Mouse (Mus musculus): Measurements from ENCODE around the gene Ano1. TPM values are rescaled to one million over a fixed set of nuclear protein-coding genes. Genes with fewer than 3 reads are reported as not detected.

Gene Ano1
- polyA plus RNA-seq, 1 experiment from 2014 or later = 6.0 TPM

GRCm38 (mm10) chr7:144539146-144539545 is 212.6 kb downstream of the Ano1 start:
- DNase-seq (ENCODE audit: low spot score) (no peak), ATAC-seq (no peak)
- H3K4me3 ChIP-seq (ENCODE audit: low read depth, low read length) = no peak overlapping the region
- H3K4me2 ChIP-seq (ENCODE audit: low read length) = no peak overlapping the region
- no peaks in the 10 kb centered on the region for H3K9me3 ChIP-seq (replicated peaks; ENCODE audit: control insufficient read depth, low read length)
- no peaks in the 10 kb centered on the region; the same call in 1 of the 2 replicates for H3K36me3 ChIP-seq (ENCODE audit: control insufficient read depth, insufficient read depth, low read length)
- 69% methylated on average over 2 of the region's 2 CpGs for WGBS
- H3K9ac ChIP-seq (ENCODE audit: low read length) = no peak overlapping the region
- H3K27me3 ChIP-seq (replicated peaks; ENCODE audit: control insufficient read depth, insufficient read depth, low read length) = no peaks in the 10 kb centered on the region
- no peak overlapping the region for H3K27ac ChIP-seq (ENCODE audit: low read depth, low read length)
- H3K4me1 ChIP-seq (ENCODE audit: control insufficient read depth, insufficient read depth, low read length) = 0 out of 2 replicates have a peak, but pooled peaks cover 2% of the 10 kb centered on the region

Other genes starting within 250 kb of the Ano1 start
- 23.0 and 30.5 TPM in 2 replicates for gene Ppfia1, start 198.2 kb downstream of the Ano1 start, polyA plus RNA-seq (2014; fragmentation: Nextera tagmentation; extraction: Ambion mirVana)
- 6.7 and 7.2 TPM in 2 replicates for gene Fadd, start 169.5 kb downstream of the Ano1 start, polyA plus RNA-seq (2014; fragmentation: Nextera tagmentation; extraction: Ambion mirVana)
- gene Fgf3, start 86.1 kb upstream of the Ano1 start, polyA plus RNA-seq (2014; fragmentation: Nextera tagmentation; extraction: Ambion mirVana) = 2.0 and 3.2 TPM in 2 replicates
- gene Fgf4, start 95.4 kb upstream of the Ano1 start, polyA plus RNA-seq (2014; fragmentation: Nextera tagmentation; extraction: Ambion mirVana) = not detected in 2 replicates
- 28.1 and 36.3 TPM in 2 replicates for gene Fgf15, start 144.6 kb upstream of the Ano1 start, polyA plus RNA-seq (2014; fragmentation: Nextera tagmentation; extraction: Ambion mirVana)
- gene LTO1, start 163.1 kb upstream of the Ano1 start, polyA plus RNA-seq (2014; fragmentation: Nextera tagmentation; extraction: Ambion mirVana) = 26.7 and 27.8 TPM in 2 replicates
- 60.8 and 70.3 TPM in 2 replicates for gene Ccnd1, start 188.0 kb upstream of the Ano1 start, polyA plus RNA-seq (2014; fragmentation: Nextera tagmentation; extraction: Ambion mirVana)

Data from forebrain, embryonic 14.5 days (tissue).